Mouse (Mus musculus) C2C12 (cell line): ENCODE data around the gene Gid4. TPM values are rescaled to one million over a fixed set of nuclear protein-coding genes. Genes with fewer than 3 reads are reported as not detected.
A peak's percentile ranks its signal among the peaks of the same experiment; 100 is the strongest.
"Not testable (repeated sequence)": the region's sequence is repeated elsewhere in the genome, so short reads cannot be mapped to it uniquely, and the experiment has no call there.

ENCODE experiments used
- H3K27me3 ChIP-seq: one replicate; pipeline ENCODE4 v1.6.1; 2011; ENCODE audit not compliant: control insufficient read depth, insufficient read depth, insufficient read length
- H3K36me3 ChIP-seq: one replicate; pipeline ENCODE4 v1.6.1; 2011; ENCODE audit not compliant: control insufficient read depth, insufficient read depth
- H3K4me3 ChIP-seq: one replicate; pipeline ENCODE4 v1.5.1; 2011; ENCODE audit warnings: mild to moderate bottlenecking, control low read depth; ENCODE audit not compliant: poor library complexity, insufficient read depth, severe bottlenecking
- H3K79me2 ChIP-seq: one replicate; pipeline ENCODE4 v1.6.1; 2011; ENCODE audit not compliant: control insufficient read depth, insufficient read depth
- H3K79me3 ChIP-seq: one replicate; pipeline ENCODE4 v1.6.1; 2011; ENCODE audit warnings: low read depth, control low read depth
- H3ac ChIP-seq: one replicate; pipeline ENCODE3; 2011; ENCODE audit warnings: low read depth; ENCODE audit not compliant: control insufficient read depth, insufficient read length
- CEBPB ChIP-seq: IDR thresholded peaks from one replicate; pipeline ENCODE4 v1.6.1; 2011; ENCODE audit warnings: low read depth, mild to moderate bottlenecking, control low read depth, moderate library complexity
- CTCF ChIP-seq: IDR thresholded peaks from one replicate; pipeline ENCODE4 v1.5.1; 2011; ENCODE audit not compliant: control insufficient read depth, insufficient read depth, insufficient read length
- FOSL1 ChIP-seq: IDR thresholded peaks from one replicate; pipeline ENCODE4 v1.8.0; 2011; ENCODE audit warnings: mild to moderate bottlenecking, low read length; ENCODE audit not compliant: poor library complexity, insufficient read depth, severe bottlenecking
- MAX ChIP-seq: IDR thresholded peaks from one replicate; pipeline ENCODE4 v1.6.1; 2011; ENCODE audit warnings: mild to moderate bottlenecking, control low read depth
- MYOD1 ChIP-seq: IDR thresholded peaks from one replicate; pipeline ENCODE4 v1.6.1; 2011; ENCODE audit warnings: low read depth; ENCODE audit not compliant: control insufficient read depth, insufficient read length
- MYOG ChIP-seq: IDR thresholded peaks from one replicate; pipeline ENCODE4 v1.6.1; 2011; ENCODE audit not compliant: control insufficient read depth, insufficient read length; ENCODE audit errors: extremely low read depth
- USF1 ChIP-seq: IDR thresholded peaks from one replicate; pipeline ENCODE4 v1.6.1; 2011; ENCODE audit warnings: low read depth, mild to moderate bottlenecking, control low read depth, moderate library complexity
- polyA plus RNA-seq: library from polyadenylated mRNA; unstranded; fragments of >200 nt; fragmentation: generic; extraction: Trizol; gene quantifications from one replicate; pipeline ENCODE4 v1.2.1, GENCODE M21; 2012; ENCODE audit warnings: missing spikeins

Gene Gid4
- polyA plus RNA-seq, 1 experiment = 6.0 TPM

DNA sequence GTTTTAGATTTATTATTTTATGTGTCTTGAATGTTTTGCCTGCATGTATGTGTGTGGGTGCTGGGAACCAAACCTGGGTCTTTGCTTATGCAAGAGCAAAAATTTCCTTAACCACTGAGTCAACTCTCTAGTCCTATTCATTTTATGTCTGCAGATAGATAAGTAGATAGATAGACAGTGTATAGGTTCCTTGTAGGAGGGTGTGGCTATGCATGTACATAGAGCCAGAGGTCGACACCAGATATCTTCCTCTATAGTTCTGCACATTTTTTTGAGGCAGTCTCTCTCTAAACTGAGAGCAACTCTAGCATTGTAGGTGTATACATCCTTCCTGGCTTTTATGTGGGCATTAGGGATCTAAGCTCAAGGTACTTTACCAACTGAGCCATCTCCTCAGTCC lies 18.2 kb downstream of the Gid4 start:
- Histone ChIP-seq H3K79me2 (peaks cover 7% of the 10 kb centered on the region), H3K4me3 (no peak overlapping the region), H3K36me3 (peaks cover 52% of the 10 kb centered on the region), H3K27me3 (no peaks in the 10 kb centered on the region), H3ac (no peak overlapping the region), H3K79me3 (peaks cover 2% of the 10 kb centered on the region)
- TF ChIP-seq MYOD1 = no peak
- TF ChIP-seq CTCF = no peak
- no peak for TF ChIP-seq CEBPB
- no peak for TF ChIP-seq USF1
- TF ChIP-seq MYOG = no peak

DNA sequence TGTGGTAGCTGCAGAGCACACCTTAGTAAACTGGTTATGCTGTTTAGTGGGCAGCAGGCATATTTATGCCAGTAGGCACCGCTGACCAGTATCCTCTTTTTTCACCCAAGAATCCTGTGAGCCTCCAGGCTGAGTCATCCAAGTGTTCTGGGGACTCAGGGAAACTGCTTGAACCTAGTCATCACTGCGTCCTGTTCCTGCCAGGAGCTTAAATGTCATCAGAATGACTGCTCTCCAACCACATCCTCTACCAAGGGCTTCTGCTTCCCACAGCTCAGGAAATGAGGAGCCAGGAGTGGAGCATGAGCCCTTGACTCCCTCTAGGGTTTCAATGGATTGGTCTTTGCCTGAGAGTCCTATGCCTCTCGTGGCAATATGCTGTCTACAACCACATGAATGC lies 19.7 kb downstream of the Gid4 start:
- Histone ChIP-seq H3K36me3 (peaks cover 56% of the 10 kb centered on the region), H3K79me3 (peaks cover 2% of the 10 kb centered on the region), H3K79me2 (peaks cover 7% of the 10 kb centered on the region), H3K4me3 (no peak overlapping the region), H3ac (peak overlapping the region; percentile 45), H3K27me3 (no peaks in the 10 kb centered on the region)
- TF ChIP-seq FOSL1 (peak; percentile 82), CTCF (no peak)

DNA sequence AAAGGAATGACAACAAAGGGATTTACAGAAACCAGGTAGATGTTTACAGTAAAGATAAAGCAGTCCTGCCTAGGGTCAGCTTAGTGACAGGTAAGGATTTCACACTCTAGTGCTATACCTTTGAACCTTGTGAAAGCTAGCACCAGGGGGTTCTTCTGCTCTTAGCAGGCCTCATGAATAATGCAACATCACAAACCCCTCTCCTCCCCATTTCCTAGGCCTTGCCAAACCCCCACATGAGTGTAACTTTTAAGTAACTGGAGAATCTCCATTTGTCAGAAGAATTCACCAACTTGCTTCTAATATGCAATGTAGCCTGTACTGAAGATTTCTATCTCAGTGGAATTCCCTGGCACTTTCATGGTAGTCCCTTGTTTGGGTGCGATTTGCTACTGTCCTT lies 22.7 kb downstream of the Gid4 start:
- H3K36me3 ChIP-seq = peaks cover 53% of the 10 kb centered on the region
- not testable (repeated sequence) for H3K27me3 ChIP-seq, H3K79me3 ChIP-seq, H3K79me2 ChIP-seq, H3ac ChIP-seq, H3K4me3 ChIP-seq

DNA sequence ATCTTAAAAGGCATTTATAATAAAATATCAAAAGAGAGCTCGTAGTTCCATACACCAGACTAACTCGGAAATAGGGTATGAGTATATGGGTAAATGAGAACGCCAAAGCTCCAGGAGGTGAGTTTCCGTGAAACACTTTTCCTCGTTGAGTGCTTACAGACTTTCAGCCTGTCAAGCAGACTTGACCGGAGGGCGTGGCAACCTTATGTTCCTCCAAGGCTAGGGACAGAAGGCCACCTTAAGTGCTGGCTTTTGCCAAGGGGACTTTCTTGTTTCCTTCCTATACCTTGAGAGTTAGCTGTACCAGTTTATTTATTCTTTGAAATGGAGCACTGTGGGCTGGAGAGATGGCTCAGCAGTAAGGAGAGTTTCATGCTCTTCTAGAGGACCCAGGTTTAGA lies 23.2 kb downstream of the Gid4 start:
- Histone ChIP-seq H3K27me3 (no peaks in the 10 kb centered on the region), H3K79me3 (no peaks in the 10 kb centered on the region), H3K79me2 (peaks cover under 1% of the 10 kb centered on the region), H3K4me3 (no peak overlapping the region), H3K36me3 (peaks cover 47% of the 10 kb centered on the region), H3ac (no peak overlapping the region)
- TF ChIP-seq CEBPB (no peak), CTCF (no peak), MYOD1 (no peak), USF1 (no peak), MAX (no peak), MYOG (no peak), FOSL1 (no peak)

DNA sequence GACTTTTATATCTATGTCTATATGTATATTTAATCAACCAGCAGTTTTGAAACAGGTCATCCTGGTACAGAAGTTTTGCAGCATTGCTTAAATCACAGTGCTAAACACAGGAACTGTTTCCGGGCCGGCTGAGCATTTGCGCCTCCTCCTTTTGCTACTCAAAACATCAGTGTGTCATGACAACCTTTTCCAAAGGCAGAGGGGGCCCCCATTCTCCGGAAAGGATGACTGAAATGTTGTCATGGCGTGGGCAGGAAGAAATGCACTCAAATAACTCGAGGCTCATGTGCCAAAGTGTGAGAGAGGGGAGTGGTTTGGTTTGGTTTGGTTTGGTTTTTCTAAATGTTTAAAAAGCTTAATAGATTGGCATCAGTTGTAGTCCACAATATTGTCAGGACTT lies 26.0 kb downstream of the Gid4 start:
- no peak for TF ChIP-seq CEBPB
- no peak for TF ChIP-seq FOSL1
- no peak for TF ChIP-seq MYOG
- no peak for TF ChIP-seq MYOD1
- no peak for TF ChIP-seq CTCF
- no peak for TF ChIP-seq MAX
- no peak for TF ChIP-seq USF1
- no peak overlapping the region for H3ac ChIP-seq
- H3K27me3 ChIP-seq = no peaks in the 10 kb centered on the region
- no peaks in the 10 kb centered on the region for H3K79me2 ChIP-seq
- no peaks in the 10 kb centered on the region for H3K79me3 ChIP-seq
- H3K4me3 ChIP-seq = no peak overlapping the region
- H3K36me3 ChIP-seq = peaks cover 40% of the 10 kb centered on the region

DNA sequence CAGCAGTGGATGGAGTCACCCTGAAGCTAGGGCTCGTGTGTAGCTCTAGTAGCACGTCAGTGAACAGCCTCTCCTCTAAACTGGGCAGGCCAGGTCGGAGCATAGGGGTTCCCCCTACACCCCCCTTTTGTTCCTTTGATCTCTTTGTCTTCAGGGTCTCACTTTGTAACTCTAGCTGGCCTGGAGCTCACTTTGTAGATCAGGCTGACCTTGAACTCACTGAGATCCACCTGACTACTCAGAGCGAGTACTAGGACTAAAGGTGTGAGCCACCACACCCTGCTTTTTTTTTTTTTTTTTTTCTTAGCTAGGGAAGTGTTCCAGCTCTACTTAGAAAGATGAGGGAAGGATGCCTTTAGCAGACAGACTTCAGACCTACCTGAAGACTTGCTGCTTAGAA lies 27.1 kb downstream of the Gid4 start:
- no peaks in the 10 kb centered on the region for H3K27me3 ChIP-seq
- no peak overlapping the region for H3K4me3 ChIP-seq
- no peaks in the 10 kb centered on the region for H3K79me2 ChIP-seq
- no peak overlapping the region for H3ac ChIP-seq
- H3K79me3 ChIP-seq = no peaks in the 10 kb centered on the region
- peaks cover 29% of the 10 kb centered on the region for H3K36me3 ChIP-seq
- TF ChIP-seq MYOD1 = no peak
- TF ChIP-seq USF1 = no peak
- TF ChIP-seq MAX = no peak
- TF ChIP-seq CEBPB = no peak
- no peak for TF ChIP-seq FOSL1
- TF ChIP-seq CTCF = no peak
- TF ChIP-seq MYOG = no peak
